Mouse (Mus musculus): ENCODE results near the gene Fam193b.
"Not testable (repeated sequence)": the region's sequence is repeated elsewhere in the genome, so short reads cannot be mapped to it uniquely, and the experiment has no call there.

Fam193b gene

GRCm38 (mm10) chr13:55571977-55572376 is 1.1 kb upstream of the Fam193b start:
- DNase-seq (ENCODE audit: low spot score) = no peak

DNA sequence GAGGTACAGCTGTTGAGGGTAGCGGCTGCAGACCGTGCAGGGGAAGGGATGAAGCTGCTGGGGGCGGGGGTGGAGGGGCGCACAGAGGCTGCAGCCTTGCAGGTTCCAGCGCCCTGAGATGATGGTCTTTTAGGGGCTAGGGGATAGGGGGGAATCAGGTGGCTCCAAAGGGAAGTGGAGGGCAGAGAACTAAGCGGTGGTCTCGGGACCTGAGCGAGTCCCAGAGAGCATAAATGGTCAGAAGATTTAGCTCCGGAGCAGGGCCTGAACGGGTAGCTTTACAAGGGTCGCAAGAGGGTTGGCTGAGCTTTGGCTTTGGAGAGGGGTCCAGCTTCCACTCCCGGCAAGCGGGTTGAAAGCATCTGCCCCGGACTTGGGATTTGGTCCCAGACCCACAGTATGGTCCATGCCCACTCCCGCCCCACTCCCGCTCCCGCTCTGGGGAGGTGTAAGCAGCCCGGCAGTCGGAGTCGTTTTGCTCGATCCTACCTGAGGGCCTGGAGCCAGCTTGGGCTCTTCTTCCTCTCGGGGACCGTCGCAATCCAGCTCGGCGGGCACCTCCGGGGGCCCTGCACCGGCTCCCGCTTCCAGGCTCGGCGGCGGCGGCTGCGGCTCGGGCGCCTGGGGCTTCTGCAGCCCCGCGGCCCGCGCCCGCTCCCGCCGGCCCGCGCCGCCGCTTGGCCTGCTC is 490 bp downstream of the Fam193b start:
- peak; percentile 54 for DNase-seq (ENCODE audit: low spot score)

- DNase-seq (ENCODE audit: low spot score) = peak; percentile 20
Measured at GRCm38 (mm10) chr13:55569726-55570285, 1.1 kb downstream of the Fam193b start.

- not testable (repeated sequence) for DNase-seq (ENCODE audit: low spot score)
Measured at GRCm38 (mm10) chr13:55568524-55568923, 2.4 kb downstream of the Fam193b start.

- no peak for DNase-seq (ENCODE audit: low spot score)
Measured at GRCm38 (mm10) chr13:55567949-55568348, 3.0 kb downstream of the Fam193b start.

GRCm38 (mm10) chr13:55567001-55567400 is 3.9 kb downstream of the Fam193b start:
- no peak for DNase-seq (ENCODE audit: low spot score)

- DNase-seq (ENCODE audit: low spot score) = no peak
Measured at GRCm38 (mm10) chr13:55563266-55563879, 7.5 kb downstream of the Fam193b start.

GRCm38 (mm10) chr13:55557499-55557898 is 13.4 kb downstream of the Fam193b start:
- DNase-seq (ENCODE audit: low spot score) = no peak

- no peak for DNase-seq (ENCODE audit: low spot score)
Measured at GRCm38 (mm10) chr13:55555921-55556320, 15.0 kb downstream of the Fam193b start.

DNA sequence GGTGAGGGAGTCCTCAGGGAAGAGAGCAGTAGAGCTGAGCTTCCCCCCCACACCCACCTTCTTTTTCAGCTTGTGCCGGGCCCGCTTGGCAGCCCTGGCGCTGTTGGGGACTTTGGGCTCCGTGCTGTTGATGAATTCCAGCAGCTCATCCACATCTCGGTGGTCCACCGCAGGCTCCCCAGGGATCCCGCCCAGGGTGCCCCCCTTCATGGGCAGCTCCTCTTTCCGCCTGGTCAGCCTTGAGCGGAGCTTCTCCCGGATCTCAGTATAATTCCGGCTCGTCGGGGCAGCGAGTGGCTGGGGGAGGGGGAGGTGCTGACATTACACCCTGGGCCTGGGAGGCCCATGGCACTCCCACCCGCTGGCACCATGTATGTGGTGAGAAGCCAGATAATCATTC is 21.9 kb downstream of the Fam193b start:
- no peak for DNase-seq (ENCODE audit: low spot score)

GRCm38 (mm10) chr13:55548426-55548825 is 22.5 kb downstream of the Fam193b start:
- no peak for DNase-seq (ENCODE audit: low spot score)

DNA sequence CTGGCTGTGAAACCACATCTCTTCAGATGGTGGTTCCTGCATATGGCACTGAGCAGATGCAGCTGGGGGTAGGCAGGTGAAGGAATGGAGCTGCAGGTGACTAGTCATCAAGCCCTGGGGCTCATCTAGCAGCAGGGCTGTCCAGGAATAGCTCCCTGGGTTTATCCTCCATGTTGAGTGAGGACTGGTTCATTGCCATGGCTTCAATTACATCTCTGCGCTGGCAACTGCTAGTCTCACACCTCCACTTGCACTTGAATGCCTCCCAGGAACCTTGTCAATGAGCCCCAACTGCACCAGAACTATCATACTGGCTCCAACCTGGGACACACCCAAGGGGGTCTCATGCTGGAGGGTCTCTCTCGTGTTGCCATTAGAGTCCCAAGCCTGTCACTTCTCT is 23.0 kb downstream of the Fam193b start:
- no peak for DNase-seq (ENCODE audit: low spot score)

- no peak for DNase-seq (ENCODE audit: low spot score)
Measured at GRCm38 (mm10) chr13:55544792-55545191, 26.1 kb downstream of the Fam193b start.

DNA sequence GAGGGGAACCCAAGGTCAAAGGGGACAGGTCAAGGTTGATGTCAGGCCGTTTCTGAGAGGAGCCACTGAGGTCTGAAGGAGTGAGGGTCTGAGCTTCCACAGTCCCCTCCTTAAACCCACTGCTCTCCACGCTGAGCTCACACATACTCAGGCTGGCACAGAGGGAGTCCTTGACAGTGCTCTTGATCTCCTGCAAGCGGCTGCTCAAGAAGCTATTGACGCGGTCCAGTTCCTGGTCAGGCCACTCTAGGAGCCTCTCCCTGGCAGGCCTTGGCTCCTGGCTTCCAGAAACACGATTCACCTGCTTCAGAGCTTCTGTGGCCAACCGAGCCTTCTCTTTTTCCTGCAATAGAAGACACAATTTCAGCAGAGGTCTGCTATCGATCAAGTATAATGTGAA is 27.5 kb downstream of the Fam193b start:
- DNase-seq (ENCODE audit: low spot score) = no peak

- peak; percentile 53 for DNase-seq (ENCODE audit: low spot score)
Measured at GRCm38 (mm10) chr13:55542891-55543290, 28.0 kb downstream of the Fam193b start.

- no peak for DNase-seq (ENCODE audit: low spot score)
Measured at GRCm38 (mm10) chr13:55540933-55541332, 30.0 kb downstream of the Fam193b start.

- peak; percentile 99 for DNase-seq (ENCODE audit: low spot score)
Measured at GRCm38 (mm10) chr13:55536194-55537175, 34.4 kb downstream of the Fam193b start, which contains the start of gene Ddx41. Ddx41 (minus strand) TSS chr13:55536658.

DNA sequence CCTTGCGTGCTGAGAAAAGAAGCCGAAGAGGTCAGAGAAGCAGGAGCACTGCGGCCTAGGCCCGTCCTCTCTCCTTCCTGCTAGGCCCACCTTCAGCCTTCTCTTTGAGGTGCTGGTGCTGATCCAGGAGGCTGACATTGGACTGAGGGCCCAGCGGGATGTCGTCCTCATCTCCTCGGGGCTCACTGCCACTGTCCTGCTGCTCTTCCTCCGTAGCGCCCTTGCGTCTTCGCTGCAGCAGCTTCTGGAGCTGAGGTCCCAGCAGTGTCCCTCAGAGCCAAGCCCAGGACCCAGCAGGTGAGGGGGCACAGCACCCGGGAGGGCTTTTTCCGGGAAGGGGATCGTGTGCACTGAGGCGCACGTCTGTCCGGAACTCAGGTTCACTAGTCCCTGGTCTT is 35.1 kb downstream of the Fam193b start:
- DNase-seq (ENCODE audit: low spot score) = peak; percentile 23

DNA sequence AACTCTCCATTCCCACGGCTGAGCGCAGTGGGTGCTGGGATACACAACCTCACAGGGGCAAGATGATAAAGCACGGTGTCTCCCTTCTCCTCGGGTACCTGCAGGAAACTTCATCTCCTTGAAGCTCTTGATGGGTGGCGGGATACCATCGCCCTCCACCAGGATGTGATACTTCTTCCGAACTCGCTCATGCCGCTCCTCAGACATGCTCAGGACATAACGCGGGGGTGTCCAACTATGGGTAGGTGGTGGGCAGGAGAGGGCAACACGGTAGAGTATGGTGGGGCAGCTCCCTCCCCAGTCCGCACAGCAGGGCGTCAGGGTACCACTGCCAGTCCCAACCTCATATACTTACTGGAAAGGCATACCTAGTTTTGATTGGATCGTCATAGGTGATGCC is 35.7 kb downstream of the Fam193b start:
- DNase-seq (ENCODE audit: low spot score) = no peak

DNA sequence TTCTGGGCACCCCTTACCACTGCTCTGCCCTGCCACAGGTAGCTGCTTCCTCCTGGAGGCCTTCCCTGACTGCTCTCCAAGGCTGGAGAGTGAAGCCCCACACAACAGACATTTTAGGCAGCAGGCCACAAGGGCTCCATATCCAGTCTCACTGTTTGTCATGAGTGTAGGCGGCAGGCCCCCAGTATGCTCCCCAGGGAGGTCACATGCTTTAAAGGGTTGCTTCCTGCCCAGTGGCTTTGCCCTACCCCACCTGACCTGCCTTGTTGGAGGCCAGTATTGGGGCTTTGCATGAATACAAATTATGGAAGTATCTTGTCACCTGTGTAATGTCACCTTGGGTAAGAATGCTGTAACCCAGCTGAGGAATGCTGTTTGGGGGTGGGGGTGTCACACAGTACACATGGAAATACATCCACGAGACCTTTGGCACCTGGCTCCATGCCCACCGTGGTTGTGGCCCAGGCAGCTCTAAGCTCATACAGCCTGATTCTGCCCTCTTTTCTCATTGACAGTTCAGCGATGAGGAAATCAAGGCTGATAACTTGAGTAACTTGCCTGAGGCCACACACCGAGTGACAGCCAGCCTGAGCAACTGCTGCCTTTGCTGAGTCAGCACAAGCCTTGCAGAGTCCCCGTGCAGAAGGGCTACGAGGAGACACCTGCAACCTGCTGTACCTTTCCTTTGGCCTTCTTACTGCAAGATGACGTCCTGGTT is 41.6 kb downstream of the Fam193b start, which contains the start of gene Dok3:
TSS of gene Dok3 (minus strand) at position 99 of the 718 bp plus-strand sequence.
- no peak for DNase-seq (ENCODE audit: low spot score)

All from ovary, postnatal 36 days (tissue).